Mouse (Mus musculus) inflammation-experienced regulatory T-cells, adult 6 months (primary cell): ENCODE data around the gene Ppp1r13b. TPM values are rescaled to one million over a fixed set of nuclear protein-coding genes. Genes with fewer than 3 reads are reported as not detected.

ENCODE experiments used
- ATAC-seq: one replicate; pipeline ENCODE4 v1.8.0; 2017
- polyA plus RNA-seq, 3 experiments: library from polyadenylated mRNA; unstranded; fragments of 100-300 nt; shearing (Covaris generic); gene quantifications; one replicate each; pipeline ENCODE4 v1.2.1; 2017

Gene Ppp1r13b
- polyA plus RNA-seq, 3 experiments from 2014 or later, result 4.1 to 12.6 (median 8.6) TPM

DNA sequence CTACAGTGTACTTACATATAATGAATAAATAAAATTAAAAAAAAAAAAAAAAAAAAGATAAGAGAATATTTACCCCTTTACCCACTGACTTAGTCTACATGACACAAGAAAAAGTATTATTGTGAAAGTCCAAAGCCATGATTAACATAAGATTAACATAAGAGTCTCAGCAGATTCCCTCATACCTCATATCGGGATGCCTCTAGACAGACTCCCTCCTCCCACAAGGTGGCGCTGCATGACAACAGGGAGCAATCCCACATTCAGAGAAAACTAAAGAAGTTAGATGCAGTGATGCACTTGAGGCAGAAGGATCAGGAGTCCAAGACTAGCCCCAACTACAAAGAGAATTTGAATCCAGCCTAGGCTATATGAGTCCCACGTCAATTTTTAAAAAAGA is 29.7 kb downstream of the Ppp1r13b start:
- ATAC-seq, result peak; percentile 76

DNA sequence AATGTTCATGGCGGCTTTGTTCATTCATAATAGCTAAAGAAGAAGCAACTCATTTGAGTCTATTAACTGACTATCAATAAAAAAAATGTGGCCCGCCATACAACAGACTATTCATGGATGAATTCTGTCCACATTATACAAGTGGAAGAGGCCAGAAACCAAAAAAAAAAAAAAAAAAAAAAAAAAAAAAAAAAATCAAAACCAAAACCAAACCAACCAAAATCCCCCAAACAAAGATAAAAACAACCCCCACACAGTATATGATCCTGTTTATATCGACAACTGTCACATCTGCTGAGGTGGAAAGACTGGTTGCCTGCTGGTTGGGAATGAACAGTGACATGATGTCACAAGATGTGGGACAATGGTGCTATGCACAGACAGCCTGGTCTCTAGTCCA is 32.4 kb downstream of the Ppp1r13b start:
- no peak for ATAC-seq

DNA sequence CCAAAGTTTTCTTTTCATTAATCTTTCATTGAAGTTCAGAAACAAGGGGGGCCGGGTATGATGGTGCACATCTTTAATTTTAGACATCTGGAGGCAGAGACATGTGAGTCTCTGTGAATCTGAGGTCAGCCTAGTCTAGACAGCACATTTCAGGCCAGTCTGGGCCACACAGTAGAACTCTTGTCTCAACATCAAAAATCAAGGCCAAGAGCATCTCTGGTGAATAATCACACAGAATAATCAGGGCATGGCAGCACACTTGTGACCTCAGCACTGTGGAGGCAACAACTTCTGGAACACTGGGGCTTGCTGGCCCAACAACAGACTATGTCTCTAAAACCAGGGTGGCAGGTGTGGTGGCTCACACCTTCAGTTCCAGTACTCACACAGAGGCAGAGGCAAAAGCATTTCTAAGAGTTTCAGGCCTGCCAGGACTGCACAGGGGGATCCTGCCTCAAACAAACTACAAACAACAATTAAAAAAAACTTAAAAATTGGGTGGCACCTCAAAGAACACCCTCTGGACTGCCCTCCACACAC is 33.2 kb downstream of the Ppp1r13b start:
- no peak for ATAC-seq

DNA sequence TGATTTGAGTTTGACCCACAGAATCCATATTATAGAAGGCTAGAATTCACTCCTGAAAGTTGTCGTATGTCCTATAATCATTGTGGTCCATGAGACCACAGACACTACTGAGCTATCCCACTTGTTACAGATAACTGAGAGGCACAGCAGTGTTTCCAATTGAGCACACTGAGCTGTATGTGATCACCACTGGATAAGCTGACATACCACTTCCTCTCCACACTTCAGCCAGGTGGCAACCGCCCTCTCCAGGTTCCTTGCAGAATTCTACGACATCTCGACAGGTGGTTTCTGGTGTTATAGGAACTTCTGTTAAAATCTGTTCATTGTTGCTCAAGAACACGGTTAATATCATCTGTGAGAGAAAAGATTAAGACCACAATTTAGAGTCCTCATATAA is 35.8 kb downstream of the Ppp1r13b start:
- no peak for ATAC-seq

DNA sequence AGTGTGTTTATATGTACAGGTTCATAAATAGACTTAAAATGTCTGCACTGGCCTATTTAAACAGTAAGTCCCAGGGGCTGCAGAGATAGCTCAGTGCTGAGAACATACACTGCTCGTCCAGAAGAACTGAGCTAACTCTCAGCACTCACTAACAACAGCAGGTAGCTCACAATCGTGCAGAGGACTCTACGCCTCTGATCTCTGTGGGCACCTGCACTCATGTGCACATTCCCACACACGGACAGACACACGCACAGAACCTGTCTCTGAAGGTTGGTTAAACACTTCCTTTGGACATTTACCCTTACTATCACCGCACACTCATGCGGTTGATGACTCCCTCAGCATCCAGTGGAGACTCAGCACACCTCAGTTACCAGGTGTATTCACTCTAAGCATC is 37.1 kb downstream of the Ppp1r13b start:
- ATAC-seq, result no peak

DNA sequence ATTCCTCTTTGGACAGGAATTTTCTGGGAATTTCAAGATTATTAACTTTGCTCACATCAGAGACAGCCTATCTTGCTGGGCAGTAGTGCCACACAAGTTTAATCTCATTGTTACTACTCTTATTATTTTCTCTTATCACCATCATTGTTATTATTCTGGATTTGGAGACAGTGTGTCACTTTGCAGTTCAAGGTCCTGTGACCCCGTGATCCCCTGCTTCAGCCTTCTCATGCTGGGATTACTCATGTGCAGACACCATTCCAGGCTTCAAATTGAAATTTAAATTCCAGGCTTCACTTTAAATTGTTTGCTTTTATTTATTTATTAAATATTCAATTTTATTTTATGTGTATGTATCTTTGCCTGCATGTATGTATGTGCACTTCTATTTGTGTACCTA is 38.1 kb downstream of the Ppp1r13b start:
- no peak for ATAC-seq

DNA sequence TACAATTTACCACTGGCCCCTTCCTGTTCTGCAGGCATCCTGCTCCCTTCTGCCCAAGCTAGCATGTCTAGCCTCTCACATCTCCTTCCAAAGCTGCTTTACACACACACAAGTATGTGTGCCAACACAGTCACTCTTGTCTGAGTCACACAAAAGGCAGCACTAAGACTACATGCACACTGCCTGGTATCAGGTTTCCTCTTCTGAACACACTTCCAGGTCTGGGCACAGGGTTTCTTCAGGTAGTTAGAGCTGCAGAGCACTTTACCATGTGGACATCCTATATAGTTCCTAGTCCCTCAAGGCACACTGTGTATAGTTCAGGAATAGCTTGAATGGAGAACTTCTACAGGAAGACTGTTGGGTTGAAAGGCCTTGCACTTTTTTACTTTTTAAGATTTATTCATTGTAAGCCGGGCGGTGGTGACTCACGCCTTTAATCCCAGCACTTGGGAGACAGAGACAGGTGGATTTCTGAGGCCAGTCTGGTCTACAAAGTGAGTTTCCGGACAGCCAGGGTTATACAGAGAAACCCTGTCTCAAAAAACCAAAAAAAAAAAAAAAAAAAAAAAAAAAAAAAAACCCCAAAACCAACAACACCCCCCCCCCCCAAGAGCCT is 43.6 kb downstream of the Ppp1r13b start:
- no peak for ATAC-seq

DNA sequence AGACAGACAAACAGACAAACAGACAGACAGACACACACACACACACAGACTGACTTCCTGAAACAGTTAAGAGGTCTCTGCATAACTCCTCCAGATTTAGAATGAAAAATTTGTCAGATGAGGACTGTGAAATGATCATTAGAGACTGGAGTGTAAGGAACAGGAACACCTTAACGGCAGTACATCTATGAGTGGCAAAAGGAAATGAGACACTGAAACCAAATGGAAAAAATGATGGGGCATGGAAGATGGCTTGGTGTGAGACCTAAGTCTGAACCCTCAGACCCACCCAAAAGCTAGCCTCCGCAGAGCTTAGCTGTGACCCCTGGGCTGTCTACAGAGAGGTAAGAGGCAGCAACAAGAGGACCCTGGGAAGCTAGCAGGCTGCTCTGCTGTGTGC is 52.5 kb downstream of the Ppp1r13b start:
- ATAC-seq, result peak; percentile 5

DNA sequence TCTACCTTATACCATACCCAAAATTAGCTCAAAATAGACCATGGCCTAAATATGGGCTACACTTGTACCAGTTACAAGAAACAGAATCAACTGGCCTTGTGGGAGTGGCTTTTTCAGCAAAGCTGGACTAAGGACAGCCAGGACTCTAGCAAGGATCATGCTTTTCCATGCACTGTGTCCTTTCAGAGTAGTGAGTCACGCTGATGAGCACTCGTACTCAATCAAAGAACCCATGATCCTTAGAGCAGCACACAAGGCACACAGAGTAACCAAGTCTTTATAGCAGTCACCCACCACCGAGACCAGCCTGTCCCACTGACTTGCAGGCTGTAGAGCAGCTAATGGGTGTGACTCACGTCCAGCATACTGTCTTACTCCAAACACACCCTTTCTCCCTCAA is 54.4 kb downstream of the Ppp1r13b start:
- ATAC-seq, result no peak

DNA sequence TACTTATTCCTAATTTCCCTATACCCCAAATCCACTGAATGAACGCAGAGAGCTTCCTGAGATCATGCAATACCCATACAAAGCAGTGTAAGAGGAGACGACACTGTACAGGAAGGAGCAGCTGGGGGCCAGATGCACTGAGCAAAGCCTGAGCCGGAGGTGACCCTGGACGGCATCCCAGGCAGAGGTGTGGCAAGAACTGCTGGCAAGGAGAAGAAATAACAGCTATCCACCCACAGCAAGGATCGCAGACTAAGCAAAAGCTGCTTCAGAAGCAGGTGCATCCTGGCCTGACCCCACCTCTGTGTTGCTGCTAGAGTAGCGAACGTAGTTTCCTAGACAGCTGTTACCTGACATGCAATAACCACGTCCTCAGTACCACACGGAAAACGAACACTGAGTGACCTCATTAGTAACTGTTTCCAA is 54.9 kb downstream of the Ppp1r13b start:
- peak; percentile 74 for ATAC-seq

DNA sequence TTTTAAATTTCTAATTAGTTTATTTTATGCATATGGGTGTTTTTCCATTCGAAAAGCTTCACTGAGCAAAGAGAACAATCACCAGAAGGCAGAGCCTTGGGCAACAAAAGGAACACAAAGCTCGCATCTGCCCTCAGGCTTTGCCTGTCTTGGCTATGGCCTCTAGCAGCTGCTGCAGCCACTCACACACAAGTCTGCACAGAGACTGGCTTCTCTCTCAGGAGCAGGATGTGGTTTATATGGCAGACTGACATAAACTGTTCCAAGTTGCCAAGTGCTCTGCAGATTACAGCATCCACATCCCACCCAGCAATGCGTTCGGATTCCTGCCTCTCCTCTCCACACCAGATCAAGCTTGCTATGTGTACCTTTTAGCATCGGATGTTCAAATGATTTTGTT is 56.2 kb downstream of the Ppp1r13b start:
- ATAC-seq, result peak; percentile 52

DNA sequence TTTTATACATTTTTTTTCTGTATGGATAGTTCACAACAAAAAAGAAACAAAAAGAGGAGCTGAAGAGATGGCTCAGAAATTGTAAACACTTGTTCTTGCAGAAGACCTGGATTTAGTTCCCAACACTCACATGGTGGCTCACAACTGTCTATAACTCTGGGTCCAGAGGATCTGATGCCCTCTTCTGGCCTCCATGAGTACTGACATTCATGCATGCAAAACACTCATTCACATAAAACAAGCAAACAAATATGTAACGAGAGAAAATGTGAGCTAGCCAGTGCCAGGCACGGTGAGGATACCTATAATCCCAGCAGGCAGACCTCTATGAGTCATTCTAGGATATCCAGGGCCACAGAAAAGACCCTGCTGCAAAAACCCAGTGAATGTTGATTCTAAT is 56.7 kb downstream of the Ppp1r13b start:
- ATAC-seq, result no peak

DNA sequence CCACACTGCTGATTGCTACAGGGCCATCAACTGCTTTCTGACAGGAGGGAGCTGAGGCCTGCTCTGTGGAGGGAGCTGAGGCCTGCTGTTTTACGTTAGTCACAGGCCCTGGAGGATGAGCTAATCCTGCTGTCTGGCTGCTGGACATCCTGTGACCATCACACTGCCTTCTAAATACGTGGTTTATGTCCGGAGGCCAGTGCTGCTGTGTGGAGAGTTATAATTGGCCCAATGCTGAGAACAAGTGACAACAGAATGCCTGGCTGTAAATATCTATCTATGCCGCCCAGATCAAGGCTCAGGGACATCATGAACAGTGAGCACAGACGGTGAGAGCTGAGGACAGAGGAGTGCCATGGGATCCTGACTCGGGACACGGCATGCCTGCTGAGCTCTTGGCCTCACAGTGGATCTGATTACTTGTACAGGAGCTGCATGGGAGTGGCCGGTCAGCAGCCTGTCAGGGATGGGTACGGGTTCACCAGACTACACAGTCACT is 59.6 kb downstream of the Ppp1r13b start:
- ATAC-seq, result no peak

DNA sequence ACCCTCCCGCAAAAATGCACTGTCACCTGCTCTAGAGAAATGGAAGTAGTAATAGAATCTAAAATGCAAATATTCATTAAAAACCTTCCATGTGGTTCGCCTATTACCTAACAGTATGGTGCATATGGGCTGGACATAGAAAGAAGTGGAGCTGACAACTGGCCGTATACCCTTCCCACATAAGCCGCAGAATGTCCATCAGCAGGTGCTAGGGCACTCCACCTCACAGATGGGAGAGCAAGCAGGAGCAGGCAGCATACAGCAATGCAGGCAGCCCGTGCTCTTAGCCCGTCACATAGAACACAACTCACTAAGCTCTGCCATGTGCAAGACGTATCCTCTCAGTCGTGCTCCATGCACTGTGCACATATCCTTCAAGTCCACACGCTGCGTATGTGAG is 61.1 kb downstream of the Ppp1r13b start:
- no peak for ATAC-seq

DNA sequence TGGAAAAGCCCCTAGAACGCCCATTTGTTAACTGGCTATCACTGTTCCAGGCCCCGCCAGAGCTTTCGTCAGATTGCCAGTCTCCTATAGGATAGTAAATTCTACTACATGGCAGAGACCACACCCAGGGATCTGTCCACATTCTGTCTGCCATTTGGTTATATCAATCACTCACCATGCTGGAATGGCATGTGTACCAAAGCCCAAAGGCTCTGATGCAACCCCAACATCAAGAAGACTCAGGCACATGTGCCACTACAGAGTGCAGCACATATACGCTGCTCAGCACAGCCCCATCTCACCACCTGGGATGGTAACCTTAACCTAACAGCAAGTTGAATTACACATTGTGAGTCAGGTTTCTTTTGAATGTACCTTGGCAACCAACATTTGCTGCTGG is 62.0 kb downstream of the Ppp1r13b start:
- no peak for ATAC-seq

DNA sequence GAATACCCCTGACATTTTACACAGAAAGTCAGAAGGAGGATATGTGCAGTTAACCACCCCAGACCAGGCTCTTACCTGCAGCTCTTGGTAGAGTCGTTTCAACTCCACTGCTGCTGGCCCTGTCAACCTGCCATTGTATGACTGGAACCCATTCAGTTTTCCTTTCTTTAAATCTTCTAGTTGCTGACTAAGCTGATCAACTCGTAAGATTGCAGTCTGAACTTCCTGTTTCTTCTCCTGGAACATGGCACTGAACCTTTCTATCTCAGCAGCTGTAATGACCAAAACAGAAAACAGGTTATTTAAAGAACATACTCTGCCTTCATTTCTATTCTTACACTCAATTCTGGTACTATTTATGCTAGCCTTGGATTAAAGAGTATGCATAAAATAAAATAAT is 64.4 kb downstream of the Ppp1r13b start:
- ATAC-seq, result no peak

DNA sequence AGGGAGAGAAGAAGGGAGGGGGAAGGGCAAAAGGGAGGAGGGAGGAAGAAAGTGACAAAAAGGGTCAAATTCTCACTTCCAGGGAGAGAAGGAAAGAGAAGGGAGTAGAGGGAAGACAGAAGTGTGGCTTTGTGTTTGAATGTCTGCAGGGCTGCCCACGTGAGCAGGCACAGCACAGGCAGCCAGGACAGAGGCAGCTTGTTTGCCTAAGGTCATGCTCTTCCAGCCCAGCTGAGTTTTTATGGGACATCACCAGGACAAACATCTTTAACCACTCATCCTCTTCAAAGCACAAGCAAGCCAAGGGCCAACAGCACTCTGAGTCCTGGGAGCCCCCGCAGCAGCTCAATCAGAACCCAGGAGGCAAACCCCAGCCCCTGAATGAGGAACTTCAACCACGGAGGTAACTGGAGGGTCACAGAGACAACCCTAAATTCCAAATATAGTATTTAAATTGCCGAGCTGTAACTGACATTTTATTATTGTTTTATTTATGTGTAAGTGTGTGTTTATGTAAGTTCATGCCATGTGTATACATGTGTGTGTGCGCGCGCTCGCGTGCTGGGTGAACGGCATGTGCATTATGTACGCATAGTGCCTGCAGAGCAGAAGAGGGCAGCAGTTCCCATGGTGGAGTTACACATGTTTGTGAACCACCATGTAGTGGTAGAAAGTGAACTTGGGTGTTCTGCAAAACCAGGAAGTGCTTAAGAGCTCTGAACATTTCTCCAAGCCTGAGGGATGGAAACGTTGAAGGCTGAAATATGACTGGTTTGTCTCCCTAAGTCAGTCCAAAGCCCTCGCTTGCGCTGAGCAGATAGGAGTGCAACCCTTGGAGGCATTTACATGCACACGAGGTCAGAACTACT is 65.1 kb downstream of the Ppp1r13b start:
- ATAC-seq, result no peak

DNA sequence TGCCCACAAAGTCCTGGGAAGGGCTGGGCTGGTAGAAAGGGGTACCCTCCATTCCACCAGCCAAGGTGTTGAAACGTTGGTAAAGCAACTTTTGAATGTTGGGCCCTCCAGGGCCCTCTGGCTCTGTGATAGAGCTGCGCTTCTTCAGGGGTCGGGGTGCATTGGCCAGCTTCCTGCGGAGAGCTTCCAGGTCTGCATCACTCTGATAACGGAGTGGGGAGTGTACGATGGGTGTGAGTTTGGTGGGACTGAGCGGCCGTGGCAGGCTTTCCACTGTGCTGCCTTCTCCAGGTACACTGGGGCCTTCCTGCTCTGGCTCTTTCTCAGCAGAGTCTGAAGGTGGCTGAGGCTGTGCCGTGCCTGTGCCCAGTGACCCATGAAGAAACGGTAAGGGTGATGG is 74.5 kb downstream of the Ppp1r13b start:
- no peak for ATAC-seq

DNA sequence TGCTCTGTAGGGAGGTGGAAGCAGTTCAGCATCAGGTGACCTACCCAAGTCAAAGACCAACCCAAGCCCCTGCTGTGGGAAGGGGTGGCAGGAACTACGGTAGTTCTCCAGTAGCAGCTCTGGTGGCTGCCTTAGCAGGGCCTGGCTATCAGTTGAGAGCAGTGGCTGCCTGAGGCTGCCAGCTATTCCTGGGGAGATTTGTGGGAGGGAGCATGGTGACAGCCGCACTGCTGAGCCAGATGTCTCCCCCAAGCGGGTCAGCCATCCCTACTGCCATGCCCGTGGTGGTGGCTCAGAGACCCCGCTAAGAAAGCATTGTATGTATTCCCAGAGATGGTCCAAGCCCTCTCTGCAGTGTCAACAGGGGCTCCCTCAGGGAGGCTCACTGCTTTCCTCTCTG is 75.3 kb downstream of the Ppp1r13b start:
- ATAC-seq, result no peak

DNA sequence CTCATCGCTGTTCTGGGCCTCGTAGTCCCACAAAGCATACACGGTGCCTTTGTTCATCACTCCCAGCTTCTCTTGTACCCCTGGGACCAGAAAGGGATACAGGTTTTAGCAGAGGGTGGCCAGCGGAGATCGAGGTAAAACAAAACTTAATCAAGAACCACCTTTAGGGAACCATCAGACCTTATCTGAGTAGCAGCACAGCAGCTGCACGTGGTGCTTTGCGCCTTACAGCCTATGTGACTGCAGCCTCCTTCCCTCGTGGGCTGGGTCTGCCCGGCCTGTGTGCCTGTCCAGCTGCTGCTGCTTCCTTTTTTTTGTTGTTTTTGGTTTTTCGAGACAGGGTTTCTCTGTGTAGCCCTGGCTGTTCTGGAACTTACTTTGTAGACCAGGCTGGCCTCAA is 77.5 kb downstream of the Ppp1r13b start:
- no peak for ATAC-seq

DNA sequence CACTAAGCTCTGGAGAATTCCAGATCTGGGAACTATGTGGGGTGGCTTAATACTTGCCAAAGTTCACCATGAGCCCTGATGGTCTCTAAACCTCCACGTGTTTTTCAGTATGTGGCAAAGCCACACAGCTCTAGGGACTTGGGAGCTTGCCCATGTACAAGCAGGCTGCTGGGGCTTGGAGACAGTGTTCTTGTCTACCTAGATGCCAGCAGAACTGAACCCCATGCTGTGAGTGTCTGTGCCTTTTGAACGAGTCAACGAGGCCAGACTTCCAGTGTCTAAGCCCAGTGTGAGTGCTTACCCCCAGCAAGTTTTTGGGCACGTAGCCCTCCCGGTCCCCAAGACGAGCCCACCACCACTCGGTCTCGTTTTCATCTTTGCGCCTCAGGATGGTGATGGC is 78.0 kb downstream of the Ppp1r13b start:
- ATAC-seq, result no peak

DNA sequence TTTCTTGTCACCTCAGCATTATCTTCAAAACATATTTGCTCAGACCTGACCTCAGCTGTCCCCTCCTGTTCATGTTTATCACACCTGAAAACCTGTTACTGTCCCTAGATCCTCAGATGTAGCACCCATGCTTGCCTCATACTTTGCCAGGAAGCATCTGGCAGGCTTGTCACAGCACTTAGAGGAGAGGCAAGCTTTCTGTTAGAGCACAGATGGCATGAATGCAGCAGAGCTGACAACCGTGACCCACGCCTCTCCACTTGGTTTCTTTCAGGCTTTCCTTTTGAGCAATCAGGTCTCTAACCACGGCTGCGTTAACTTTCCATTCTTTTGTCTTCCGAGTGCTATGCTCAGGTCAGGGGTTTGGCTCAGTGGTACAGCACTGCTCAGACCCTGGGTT is 78.5 kb downstream of the Ppp1r13b start:
- no peak for ATAC-seq

DNA sequence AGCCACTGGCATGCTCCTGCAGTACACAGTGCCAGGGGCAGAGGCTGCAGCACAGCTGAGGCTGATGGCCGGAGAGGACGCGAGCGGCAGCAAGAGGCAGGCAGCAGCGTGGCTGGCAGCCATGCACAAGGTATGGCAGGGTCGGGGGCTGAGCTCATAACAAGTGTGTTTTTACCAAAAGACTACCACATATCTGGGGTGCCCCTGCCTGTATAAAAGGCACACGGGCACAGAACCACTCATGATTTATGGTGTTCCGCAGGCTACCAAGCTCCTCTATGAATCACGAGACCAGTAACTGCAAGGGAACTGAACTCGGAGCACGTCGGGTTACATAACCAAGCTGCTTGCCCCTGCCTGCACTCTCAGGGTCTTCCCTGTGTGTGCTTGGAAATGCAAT is 80.4 kb downstream of the Ppp1r13b start:
- no peak for ATAC-seq

DNA sequence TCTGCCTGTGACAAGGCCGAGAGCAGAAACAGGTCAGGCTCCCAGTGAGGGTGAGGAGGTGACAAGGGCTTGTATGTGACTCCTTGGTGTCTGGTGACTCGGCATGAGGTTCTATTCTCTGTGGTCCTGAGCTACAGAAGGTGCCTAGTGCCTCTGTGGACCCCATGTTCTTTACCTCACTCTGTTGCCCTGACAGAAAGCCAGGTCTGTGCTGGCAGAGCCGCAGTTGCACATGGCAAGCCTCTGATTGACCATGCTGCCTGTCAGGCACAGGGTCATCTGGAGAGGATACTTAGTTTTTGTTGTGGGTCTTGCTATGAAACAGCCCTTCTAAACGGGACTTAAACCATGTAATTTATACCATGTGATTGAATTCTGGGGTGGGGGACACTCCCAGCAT is 86.0 kb downstream of the Ppp1r13b start:
- no peak for ATAC-seq
